Mouse (Mus musculus) kidney, embryonic 16.5 days (tissue): ENCODE results near the gene Mri1. TPM values are rescaled to one million over a fixed set of nuclear protein-coding genes. Genes with fewer than 3 reads are reported as not detected.
A peak's percentile ranks its signal among the peaks of the same experiment; 100 is the strongest.

Experiments used
- ATAC-seq: fragments of 200-750 bp; cut with Nextera tagmentation; 2 replicates; pipeline ENCODE4 v1.8.0; 2017; ENCODE audit warnings: moderate TSS enrichment; ENCODE audit not compliant: low FRiP score, low TSS enrichment
- H3K27ac ChIP-seq: fragments of 300-500 bp; sonication (generic); 2 replicates; pipeline ENCODE4 v1.5.1; 2014; ENCODE audit warnings: low read length
- H3K27me3 ChIP-seq: fragments of 300-500 bp; sonication (generic); 2 replicates; pipeline ENCODE4 v1.6.1; 2014; ENCODE audit warnings: low read length, control low read depth, mixed read lengths; ENCODE audit not compliant: insufficient read depth
- H3K36me3 ChIP-seq: fragments of 300-500 bp; sonication (generic); 2 replicates; pipeline ENCODE4 v1.6.1; 2014; ENCODE audit warnings: low read length, control low read depth, mixed read lengths; ENCODE audit not compliant: insufficient read depth
- H3K4me1 ChIP-seq: fragments of 300-500 bp; sonication (generic); 2 replicates; pipeline ENCODE4 v1.6.1; 2014; ENCODE audit warnings: low read length, control low read depth, mixed read lengths; ENCODE audit not compliant: insufficient read depth
- H3K4me2 ChIP-seq: fragments of 300-500 bp; sonication (generic); replicated peaks from 2 replicates; pipeline ENCODE4 v1.6.1; 2014; ENCODE audit warnings: low read depth, low read length
- H3K4me3 ChIP-seq: fragments of 300-500 bp; sonication (generic); 2 replicates; pipeline ENCODE4 v1.5.1; 2014; ENCODE audit warnings: mild to moderate bottlenecking, low read length
- H3K9ac ChIP-seq: fragments of 300-500 bp; sonication (generic); replicated peaks from 2 replicates; pipeline ENCODE4 v1.6.1; 2014; ENCODE audit warnings: low read length
- H3K9me3 ChIP-seq: fragments of 300-500 bp; sonication (generic); 2 replicates; pipeline ENCODE4 v1.6.1; 2016; ENCODE audit warnings: low read length, control low read depth
- WGBS: fragments of 180-500 bp; shearing (Covaris S2); extraction: QIAGEN DNeasy Blood & Tissue Kit; methylation state at CpG from one replicate; pipeline ENCODE4 v1.1.7; 2014; 5-methylcytosine and 5-hydroxymethylcytosine counted together
- polyA plus RNA-seq: library from polyadenylated mRNA; unstranded; fragments of >200 nt; fragmentation: Nextera tagmentation; extraction: Ambion mirVana; gene quantifications from 2 replicates; pipeline ENCODE4 v1.2.1, GENCODE M21; 2015

Mri1 gene
- polyA plus RNA-seq, 1 experiment from 2014 or later, result 70.1 TPM

- H3K4me1 ChIP-seq, result peaks cover 58% of the 10 kb centered on the region
- no peak for ATAC-seq
- no peaks in the 10 kb centered on the region for H3K9me3 ChIP-seq
- H3K36me3 ChIP-seq, result peaks cover 30% of the 10 kb centered on the region
- no peak overlapping the region for H3K27ac ChIP-seq
- no peak overlapping the region for H3K4me2 ChIP-seq
- H3K4me3 ChIP-seq, result no peak overlapping the region
- WGBS, result 85% methylated on average over 3 of the region's 3 CpGs
- no peak overlapping the region for H3K9ac ChIP-seq
- no peaks in the 10 kb centered on the region for H3K27me3 ChIP-seq
Observed at GRCm38 (mm10) chr8:84206666-84207065, 50.5 kb downstream of the Mri1 start.

GRCm38 (mm10) chr8:84205073-84205472 is 52.1 kb downstream of the Mri1 start:
- Histone ChIP-seq H3K4me2 (no peak overlapping the region), H3K27ac (no peak overlapping the region), H3K9ac (no peak overlapping the region), H3K27me3 (no peaks in the 10 kb centered on the region), H3K36me3 (peaks cover 19% of the 10 kb centered on the region), H3K4me1 (peaks cover 69% of the 10 kb centered on the region), H3K4me3 (no peak overlapping the region), H3K9me3 (no peaks in the 10 kb centered on the region)
- ATAC-seq, result no peak
- 91% methylated on average over 5 of the region's 5 CpGs for WGBS

GRCm38 (mm10) chr8:84203975-84204772 is 53.0 kb downstream of the Mri1 start:
- Histone ChIP-seq H3K4me2 (peak overlapping the region; percentile 78), H3K9ac (peak overlapping the region; percentile 92), H3K9me3 (no peaks in the 10 kb centered on the region), H3K4me1 (peaks cover 69% of the 10 kb centered on the region), H3K36me3 (peaks cover 11% of the 10 kb centered on the region; the same call in 1 of the 2 replicates), H3K27ac (peak overlapping the region; percentile 99), H3K4me3 (peak overlapping the region; percentile 75), H3K27me3 (no peaks in the 10 kb centered on the region)
- peak; percentile 20 for ATAC-seq
- 43% methylated on average over 13 of the region's 13 CpGs for WGBS

- WGBS, result 8% methylated on average over 34 of the region's 34 CpGs
- H3K27ac ChIP-seq, result peak overlapping the region; percentile 99
- H3K9ac ChIP-seq, result peak overlapping the region; percentile 92
- peaks cover 69% of the 10 kb centered on the region for H3K4me1 ChIP-seq
- H3K27me3 ChIP-seq, result no peaks in the 10 kb centered on the region
- ATAC-seq, result peak; percentile 40
- peaks cover 10% of the 10 kb centered on the region; the same call in 1 of the 2 replicates for H3K36me3 ChIP-seq
- H3K4me3 ChIP-seq, result peak overlapping the region; percentile 75
- peak overlapping the region; percentile 78 for H3K4me2 ChIP-seq
- H3K9me3 ChIP-seq, result no peaks in the 10 kb centered on the region
Observed at GRCm38 (mm10) chr8:84202938-84203917, 53.9 kb downstream of the Mri1 start.

- Histone ChIP-seq H3K36me3 (peaks cover 10% of the 10 kb centered on the region; the same call in 1 of the 2 replicates), H3K4me3 (peak overlapping the region; percentile 75), H3K4me2 (peak overlapping the region; percentile 78), H3K4me1 (peaks cover 69% of the 10 kb centered on the region), H3K9ac (peak overlapping the region; percentile 92), H3K27ac (peak overlapping the region; percentile 99), H3K27me3 (no peaks in the 10 kb centered on the region), H3K9me3 (no peaks in the 10 kb centered on the region)
- 64% methylated on average over 9 of the region's 9 CpGs for WGBS
- ATAC-seq, result no peak
Observed at GRCm38 (mm10) chr8:84202466-84202865, 54.7 kb downstream of the Mri1 start.

- H3K27me3 ChIP-seq, result no peaks in the 10 kb centered on the region
- peaks cover 4% of the 10 kb centered on the region; the same call in 1 of the 2 replicates for H3K36me3 ChIP-seq
- no peak for ATAC-seq
- WGBS, result 46% methylated on average over 15 of the region's 15 CpGs
- H3K4me1 ChIP-seq, result peaks cover 63% of the 10 kb centered on the region
- peak overlapping the region; percentile 99 for H3K27ac ChIP-seq
- H3K9me3 ChIP-seq, result no peaks in the 10 kb centered on the region
- peak overlapping the region; percentile 92 for H3K9ac ChIP-seq
- H3K4me3 ChIP-seq, result peak overlapping the region; percentile 75
- H3K4me2 ChIP-seq, result peak overlapping the region; percentile 78
Observed at GRCm38 (mm10) chr8:84201545-84202245, 55.4 kb downstream of the Mri1 start.

GRCm38 (mm10) chr8:84200652-84201544 is 56.2 kb downstream of the Mri1 start:
- Histone ChIP-seq H3K27ac (peak overlapping the region; percentile 99), H3K27me3 (no peaks in the 10 kb centered on the region), H3K9ac (peak overlapping the region; percentile 92), H3K36me3 (no peaks in the 10 kb centered on the region; the same call in 1 of the 2 replicates), H3K4me1 (peaks cover 63% of the 10 kb centered on the region), H3K4me3 (peak overlapping the region; percentile 75), H3K4me2 (peak overlapping the region; percentile 78), H3K9me3 (no peaks in the 10 kb centered on the region)
- peak; percentile 14 for ATAC-seq
- 3% methylated on average over 59 of the region's 70 CpGs for WGBS

GRCm38 (mm10) chr8:84200126-84200555 is 57.0 kb downstream of the Mri1 start:
- peak overlapping the region; percentile 99 for H3K27ac ChIP-seq
- H3K4me2 ChIP-seq, result peak overlapping the region; percentile 78
- H3K27me3 ChIP-seq, result no peaks in the 10 kb centered on the region
- peaks cover 63% of the 10 kb centered on the region for H3K4me1 ChIP-seq
- WGBS, result 15% methylated on average over 8 of the region's 8 CpGs
- H3K9me3 ChIP-seq, result no peaks in the 10 kb centered on the region
- peak overlapping the region; percentile 92 for H3K9ac ChIP-seq
- peak overlapping the region; percentile 75 for H3K4me3 ChIP-seq
- ATAC-seq, result no peak
- no peaks in the 10 kb centered on the region for H3K36me3 ChIP-seq
